Mouse (Mus musculus) left cerebral cortex, postnatal 10 days (tissue): Measurements from ENCODE around the gene Clec2i. TPM values are rescaled to one million over a fixed set of nuclear protein-coding genes. Genes with fewer than 3 reads are reported as not detected.
"Not testable (repeated sequence)": the region's sequence is repeated elsewhere in the genome, so short reads cannot be mapped to it uniquely, and the experiment has no call there.

Source experiments
- DNase-seq, 2 experiments: peaks; one replicate each; pipeline ENCODE4 v3.0.0; 2021 to 2022; ENCODE audit warnings: low spot score in 2 of 2, mixed read lengths in 1 of 2; ENCODE audit errors: extremely low spot score in 1 of 2
- intact Hi-C: fragments of 180-260 bp; cut with DNase I; formaldehyde crosslinking; loops from one replicate; pipeline ENCODE4 v1.15.1; 2025
- microRNA-seq: library from miRNA; unstranded; fragments of <30 nt; microRNA quantifications from one replicate; pipeline ENCODE4 v1.2.0, GENCODE M21; 2022
- total RNA-seq, 2 experiments: library from RNA; stranded (reverse); gene quantifications; 2 replicates each; pipeline ENCODE4 v1.2.3; 2021

Gene Clec2i
- total RNA-seq, 2 experiments from 2014 or later, result not detected

- DNase-seq, intact Hi-C loops: not testable (repeated sequence)
Observed at GRCm38 (mm10) chr6:128935889-128936665, 48.7 kb downstream of the Clec2i start.

- no peak for DNase-seq
- intact Hi-C loops, result no loop called here
Observed at GRCm38 (mm10) chr6:128941646-128942421, 54.4 kb downstream of the Clec2i start.

GRCm38 (mm10) chr6:128945564-128945963 lies 58.2 kb downstream of the Clec2i start:
- DNase-seq, result no peak
- intact Hi-C loops, result no loop called here

Small RNAs within 50 kb of the gene (microRNA-seq; reads per million reads assigned to microRNA genes)
- gene Gm27336, result not detected

Other genes with a start within 250 kb of the Clec2i start
- under 1 TPM in 1 of 2 experiments, not detected in 1; 0.19 TPM for gene Clec2h, start 225.2 kb upstream of the Clec2i start, total RNA-seq
- gene Klrb1, start 164.5 kb upstream of the Clec2i start, total RNA-seq, result 1 to 10 TPM in 1 of 2 experiments, under 1 TPM in 1; 0.90 to 1.7 TPM
- not detected for gene Klrb1c, start 98.4 kb upstream of the Clec2i start, total RNA-seq
- not detected for gene Gm44511, start 61.3 kb upstream of the Clec2i start, total RNA-seq
- gene Klrb1b, start 61.3 kb upstream of the Clec2i start, total RNA-seq, result not detected
- 1 to 10 TPM; 1.5 to 1.7 TPM for gene BC035044, start 3.5 kb downstream of the Clec2i start, total RNA-seq
- not detected for gene Clec2g, start 46.8 kb downstream of the Clec2i start, total RNA-seq
- gene Klrb1f, start 158.3 kb downstream of the Clec2i start, total RNA-seq, result not detected
- gene Clec2e, start 213.3 kb downstream of the Clec2i start, total RNA-seq, result not detected